Mouse (Mus musculus): ENCODE data around the gene Gm49711. TPM values are rescaled to one million over a fixed set of nuclear protein-coding genes. Genes with fewer than 3 reads are reported as not detected.
"Not testable (repeated sequence)": the region's sequence is repeated elsewhere in the genome, so short reads cannot be mapped to it uniquely, and the experiment has no call there.

The Gm49711 gene
- polyA plus RNA-seq, 1 experiment from 2014 or later, result not detected

DNA sequence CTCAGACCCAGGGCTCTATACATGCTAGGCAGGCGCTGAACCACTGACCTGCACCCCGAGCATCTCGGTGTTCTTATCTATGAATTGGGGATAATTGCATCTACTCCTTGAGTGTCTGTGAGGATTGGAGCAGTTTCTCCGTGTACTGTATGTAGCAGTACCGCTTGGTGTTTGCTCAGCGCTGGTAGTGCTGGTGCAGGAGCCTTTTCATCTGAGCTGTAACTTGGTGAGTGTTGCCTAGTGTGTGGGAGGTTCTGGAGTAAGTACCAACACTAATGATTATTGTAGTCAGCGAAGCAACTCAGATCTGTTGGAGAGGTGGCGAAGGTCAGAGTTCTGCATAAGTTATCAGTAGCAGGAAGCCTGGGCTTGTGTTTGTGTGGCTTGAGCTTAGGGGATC lies 12.2 kb downstream of the Gm49711 start:
- H3K4me2 ChIP-seq, result no peak overlapping the region
- H3K27ac ChIP-seq, result no peak overlapping the region
- no peak for ATAC-seq (ENCODE audit: borderline replicate concordance, extremely low read depth, low FRiP score, low TSS enrichment)
- no peaks in the 10 kb centered on the region for H3K4me1 ChIP-seq
- H3K9me3 ChIP-seq, result no peaks in the 10 kb centered on the region
- 74% methylated on average over 8 of the region's 8 CpGs for WGBS
- H3K27me3 ChIP-seq, result no peaks in the 10 kb centered on the region
- H3K4me3 ChIP-seq, result no peak overlapping the region
- H3K9ac ChIP-seq, result no peak overlapping the region
- H3K36me3 ChIP-seq, result no peaks in the 10 kb centered on the region; the same call in 1 of the 2 replicates

DNA sequence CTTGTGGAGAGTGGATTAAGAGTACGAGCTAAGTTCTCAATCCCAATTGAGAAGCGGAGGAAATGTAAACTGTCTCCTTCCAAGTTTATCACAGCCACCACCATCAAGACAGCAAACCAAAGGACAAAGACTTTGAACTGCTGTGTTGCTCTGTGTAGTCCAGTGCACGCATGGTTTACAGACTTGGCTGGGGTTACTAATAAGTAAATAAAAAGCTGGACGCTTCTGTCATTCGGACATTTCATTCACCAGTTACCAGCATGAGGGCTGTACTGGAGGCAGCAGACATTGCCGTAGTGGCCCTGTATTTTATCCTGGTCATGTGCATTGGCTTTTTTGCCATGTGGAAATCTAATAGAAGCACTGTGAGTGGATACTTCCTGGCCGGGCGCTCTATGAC lies 18.7 kb downstream of the Gm49711 start:
- Histone ChIP-seq H3K27me3 (no peaks in the 10 kb centered on the region), H3K4me3 (no peak overlapping the region), H3K9ac (no peak overlapping the region), H3K27ac (no peak overlapping the region), H3K9me3 (no peaks in the 10 kb centered on the region), H3K36me3 (no peaks in the 10 kb centered on the region; the same call in 1 of the 2 replicates), H3K4me1 (no peaks in the 10 kb centered on the region), H3K4me2 (no peak overlapping the region)
- 81% methylated on average over 8 of the region's 8 CpGs for WGBS
- no peak for ATAC-seq (ENCODE audit: borderline replicate concordance, extremely low read depth, low FRiP score, low TSS enrichment)

DNA sequence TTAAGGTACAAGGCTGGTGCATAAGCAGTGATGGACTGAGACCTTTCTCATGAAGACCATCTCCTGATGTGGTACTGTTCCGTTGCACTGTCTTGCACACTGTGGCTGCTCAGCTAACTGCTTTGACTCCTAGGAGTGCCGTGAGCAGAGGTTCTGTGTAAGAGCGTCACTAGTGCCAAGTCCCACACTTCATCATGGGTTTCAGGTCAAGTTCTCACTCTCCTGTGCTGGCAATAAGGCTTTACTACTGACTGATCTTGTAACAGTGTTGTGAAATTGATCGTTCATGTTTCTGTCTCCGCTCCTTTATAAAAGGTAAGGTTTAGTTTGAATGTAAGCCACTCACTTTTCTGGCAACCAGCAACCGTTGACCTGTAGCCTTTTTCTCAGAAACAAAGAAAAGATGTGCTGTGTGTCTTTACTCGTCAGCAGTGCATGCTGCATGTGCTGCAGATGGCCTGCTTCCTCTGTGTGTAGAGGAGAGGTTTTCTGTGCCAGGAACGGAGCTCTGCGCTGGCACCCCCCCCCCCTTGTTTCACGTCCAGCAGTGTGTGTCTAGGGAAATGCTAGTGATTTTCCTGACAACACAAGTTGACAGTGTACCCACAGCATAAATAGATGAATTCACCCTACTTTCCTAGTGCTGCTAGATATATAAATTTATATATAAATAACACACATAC lies 25.8 kb downstream of the Gm49711 start:
- no peaks in the 10 kb centered on the region for H3K27me3 ChIP-seq
- WGBS, result 75% methylated on average over 10 of the region's 10 CpGs

DNA sequence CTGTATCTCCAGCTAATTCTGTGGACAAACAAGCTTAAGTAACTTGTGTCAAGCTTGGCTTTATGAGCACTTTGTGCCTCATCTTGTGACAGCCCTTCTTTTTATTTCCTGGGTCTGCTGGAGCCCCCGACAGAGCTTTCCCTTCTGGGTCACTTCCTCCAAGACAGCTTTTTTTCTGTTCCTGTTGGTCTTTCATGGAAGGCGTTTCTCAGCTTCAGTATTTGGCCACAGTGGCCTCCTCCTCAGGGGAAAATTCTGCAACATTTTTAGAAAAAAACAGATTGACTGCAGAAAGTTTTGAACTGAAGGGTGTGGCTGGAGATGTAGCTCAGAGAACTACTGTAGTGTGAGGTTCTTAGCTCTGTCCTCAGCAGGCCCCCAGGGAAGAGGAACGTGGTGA lies 31.1 kb downstream of the Gm49711 start:
- Histone ChIP-seq H3K4me1 (no peaks in the 10 kb centered on the region), H3K9ac (no peak overlapping the region), H3K27ac (no peak overlapping the region), H3K4me2 (no peak overlapping the region), H3K36me3 (no peaks in the 10 kb centered on the region), H3K27me3 (no peaks in the 10 kb centered on the region), H3K4me3 (no peak overlapping the region), H3K9me3 (no peaks in the 10 kb centered on the region)
- 56% methylated on average over 3 of the region's 3 CpGs for WGBS
- no peak for ATAC-seq (ENCODE audit: borderline replicate concordance, extremely low read depth, low FRiP score, low TSS enrichment)

More for the DNA sequence above, 25.8 kb downstream of the Gm49711 start:
- no peak for ATAC-seq (ENCODE audit: borderline replicate concordance, extremely low read depth, low FRiP score, low TSS enrichment)
- Histone ChIP-seq H3K9ac (no peak overlapping the region), H3K9me3 (no peaks in the 10 kb centered on the region), H3K36me3 (no peaks in the 10 kb centered on the region), H3K4me3 (no peak overlapping the region), H3K4me2 (no peak overlapping the region), H3K27ac (no peak overlapping the region), H3K4me1 (no peaks in the 10 kb centered on the region)

DNA sequence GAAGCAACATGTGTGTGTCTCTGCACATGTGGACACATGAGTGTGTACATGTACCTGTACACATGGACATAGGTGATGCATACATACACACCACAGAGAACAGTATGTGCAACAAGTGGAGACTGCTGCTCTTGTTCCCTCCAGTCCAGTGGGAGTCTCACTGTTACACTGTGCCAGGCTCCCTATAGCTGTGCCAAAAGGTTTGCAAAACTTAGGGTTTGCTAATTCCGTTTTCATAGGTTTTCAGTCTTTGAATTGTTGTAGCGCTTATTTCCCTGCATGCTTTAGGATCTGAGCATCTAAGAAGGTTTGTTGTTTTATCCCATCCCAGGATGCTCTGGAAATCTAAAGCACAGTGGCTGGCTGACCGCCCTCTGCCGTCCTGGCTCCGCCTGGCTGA lies 33.8 kb downstream of the Gm49711 start:
- Histone ChIP-seq H3K27ac (no peak overlapping the region), H3K9me3 (no peaks in the 10 kb centered on the region), H3K4me1 (no peaks in the 10 kb centered on the region), H3K36me3 (no peaks in the 10 kb centered on the region), H3K4me3 (no peak overlapping the region), H3K27me3 (no peaks in the 10 kb centered on the region), H3K4me2 (no peak overlapping the region), H3K9ac (no peak overlapping the region)
- no peak for ATAC-seq (ENCODE audit: borderline replicate concordance, extremely low read depth, low FRiP score, low TSS enrichment)
- WGBS, result 86% methylated on average over 5 of the region's 5 CpGs

DNA sequence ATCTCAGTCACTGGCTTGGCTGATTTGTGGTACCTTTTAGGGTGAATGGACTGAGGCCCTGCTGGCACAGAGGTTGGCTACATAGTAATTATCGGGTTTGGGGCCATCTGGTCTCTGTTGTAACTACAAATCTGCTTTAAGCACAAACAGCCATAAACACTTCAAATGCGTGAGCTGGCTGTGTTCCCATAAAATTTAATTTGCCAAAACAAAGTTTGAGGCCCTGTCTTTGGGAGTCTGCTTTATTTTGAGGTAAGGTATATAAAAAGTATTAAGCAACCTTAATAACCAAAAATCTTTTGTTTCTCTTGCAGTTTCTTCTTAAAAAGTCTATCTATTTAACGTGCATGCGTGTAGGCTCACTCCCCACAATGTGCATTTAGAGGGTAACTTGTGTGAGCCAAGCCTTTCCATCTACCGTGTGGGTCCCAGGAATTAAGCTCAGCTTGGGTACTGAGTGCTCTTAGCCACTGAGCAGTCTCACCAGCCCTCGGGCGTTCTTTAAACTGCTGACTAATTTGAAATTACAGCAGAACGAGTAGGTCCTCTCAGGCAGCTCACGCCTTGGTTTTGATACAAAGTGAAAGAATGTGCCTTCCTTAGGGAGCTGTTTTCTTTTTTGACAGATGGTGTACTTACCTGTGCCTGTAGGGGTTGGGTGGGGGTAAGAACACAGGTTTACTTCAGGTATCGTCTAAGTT lies 40.4 kb downstream of the Gm49711 start:
- 75% methylated on average over 10 of the region's 10 CpGs for WGBS
- no peak overlapping the region for H3K4me2 ChIP-seq
- no peaks in the 10 kb centered on the region for H3K9me3 ChIP-seq
- no peak overlapping the region for H3K9ac ChIP-seq
- H3K4me3 ChIP-seq, result no peak overlapping the region
- ATAC-seq (ENCODE audit: borderline replicate concordance, extremely low read depth, low FRiP score, low TSS enrichment), result no peak
- H3K4me1 ChIP-seq, result peaks cover 2% of the 10 kb centered on the region; the same call in 1 of the 2 replicates
- H3K36me3 ChIP-seq, result 0 out of 2 replicates have a peak, but pooled peaks cover 3% of the 10 kb centered on the region
- H3K27me3 ChIP-seq, result no peaks in the 10 kb centered on the region
- no peak overlapping the region for H3K27ac ChIP-seq

DNA sequence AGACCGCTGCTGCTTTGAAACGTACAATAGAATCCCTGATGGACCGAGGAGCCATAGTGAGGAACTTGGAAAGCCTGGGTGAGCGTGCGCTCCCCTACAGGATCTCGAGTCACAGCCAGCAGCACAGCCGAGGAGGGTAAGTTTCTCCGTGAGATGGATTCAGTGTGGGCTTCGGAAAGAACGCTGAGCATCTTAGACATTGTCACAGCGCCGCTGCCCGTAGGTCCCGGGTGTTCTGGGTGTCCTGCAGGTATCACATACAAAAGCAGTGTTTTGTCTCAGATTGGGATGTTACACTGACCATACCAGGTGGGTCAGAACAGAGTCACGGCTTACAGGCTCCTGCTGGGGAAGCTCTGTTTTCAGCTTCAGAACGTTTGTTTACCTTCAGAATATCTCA lies 41.5 kb downstream of the Gm49711 start:
- Histone ChIP-seq H3K4me2 (no peak overlapping the region), H3K27ac (no peak overlapping the region), H3K27me3 (no peaks in the 10 kb centered on the region), H3K4me1 (peaks cover 3% of the 10 kb centered on the region; the same call in 1 of the 2 replicates), H3K36me3 (0 out of 2 replicates have a peak, but pooled peaks cover 3% of the 10 kb centered on the region), H3K9ac (no peak overlapping the region), H3K4me3 (no peak overlapping the region), H3K9me3 (no peaks in the 10 kb centered on the region)
- no peak for ATAC-seq (ENCODE audit: borderline replicate concordance, extremely low read depth, low FRiP score, low TSS enrichment)
- WGBS, result 79% methylated on average over 16 of the region's 16 CpGs

DNA sequence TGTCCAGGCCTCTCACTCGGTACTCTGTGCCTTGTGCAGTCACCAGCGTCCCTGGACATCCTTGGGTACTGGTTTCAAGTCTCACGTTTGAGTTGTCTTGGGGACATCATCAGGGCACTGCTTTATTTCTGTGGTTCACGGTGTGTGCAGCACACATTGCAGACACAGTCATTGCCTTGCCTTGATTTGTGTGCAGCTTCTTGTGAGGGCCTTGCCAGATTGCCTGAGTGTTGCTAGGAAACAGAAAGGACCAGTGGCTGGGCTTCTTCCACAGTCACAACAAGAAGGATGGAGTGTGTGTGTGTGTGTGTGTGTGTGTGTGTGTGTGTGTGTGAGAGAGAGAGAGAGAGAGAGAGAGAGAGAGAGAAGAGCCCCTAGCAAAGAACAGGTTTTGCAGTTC lies 42.0 kb downstream of the Gm49711 start:
- ATAC-seq (ENCODE audit: borderline replicate concordance, extremely low read depth, low FRiP score, low TSS enrichment), result no peak
- Histone ChIP-seq H3K9ac (no peak overlapping the region), H3K27me3 (no peaks in the 10 kb centered on the region), H3K4me3 (no peak overlapping the region), H3K27ac (no peak overlapping the region), H3K4me1 (peaks cover 3% of the 10 kb centered on the region; the same call in 1 of the 2 replicates), H3K36me3 (0 out of 2 replicates have a peak, but pooled peaks cover 3% of the 10 kb centered on the region), H3K9me3 (no peaks in the 10 kb centered on the region), H3K4me2 (no peak overlapping the region)
- 82% methylated on average over 4 of the region's 4 CpGs for WGBS

DNA sequence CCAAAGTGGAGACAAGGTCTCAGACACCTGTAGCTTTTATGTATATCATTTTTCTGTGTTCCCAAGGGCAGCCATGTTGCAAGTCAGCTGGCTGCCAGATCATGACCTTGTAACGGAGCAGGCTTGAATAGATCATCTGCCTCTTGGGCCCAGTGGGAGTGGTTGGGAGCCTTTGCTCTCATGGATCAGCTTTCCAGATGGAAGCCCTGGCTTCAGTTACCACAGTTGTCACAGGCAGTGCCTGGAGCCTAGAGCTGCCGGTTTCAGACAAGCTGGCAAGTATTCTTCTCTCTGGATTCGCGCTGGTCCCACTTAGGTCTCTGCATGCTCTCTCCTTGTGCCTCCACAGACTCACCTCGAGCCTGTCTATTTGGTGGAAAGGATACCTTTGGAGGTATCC lies 44.0 kb downstream of the Gm49711 start:
- 89% methylated on average over 5 of the region's 5 CpGs for WGBS
- no peak overlapping the region for H3K4me2 ChIP-seq
- no peak for ATAC-seq (ENCODE audit: borderline replicate concordance, extremely low read depth, low FRiP score, low TSS enrichment)

DNA sequence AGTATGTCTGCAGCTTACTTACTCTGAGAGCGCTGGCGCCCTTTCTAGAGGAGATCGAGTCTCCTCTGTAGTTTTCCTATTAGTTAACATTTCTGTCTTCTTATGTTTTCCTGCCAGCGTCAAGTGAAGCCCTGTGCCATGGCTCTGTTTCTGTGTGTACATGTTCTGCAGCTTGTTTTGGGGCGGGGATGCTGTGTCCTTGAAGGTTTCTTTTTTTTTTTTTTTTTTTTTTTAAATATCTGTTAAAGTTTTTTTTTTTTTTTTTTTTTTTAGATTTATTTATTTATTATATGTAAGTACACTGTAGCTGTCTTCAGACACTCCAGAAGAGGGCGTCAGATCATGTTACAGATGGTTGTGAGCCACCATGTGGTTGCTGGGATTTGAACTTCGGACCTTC lies 44.8 kb downstream of the Gm49711 start:
- H3K4me3 ChIP-seq; H3K9ac ChIP-seq; H3K36me3 ChIP-seq; H3K9me3 ChIP-seq; ATAC-seq (ENCODE audit: borderline replicate concordance, extremely low read depth, low FRiP score, low TSS enrichment); H3K4me1 ChIP-seq; H3K27ac ChIP-seq; H3K4me2 ChIP-seq; H3K27me3 ChIP-seq: not testable (repeated sequence)
- 89% methylated on average over 7 of the region's 7 CpGs for WGBS

More for the DNA sequence above, 44.0 kb downstream of the Gm49711 start:
- no peaks in the 10 kb centered on the region for H3K27me3 ChIP-seq
- H3K9me3 ChIP-seq, result no peaks in the 10 kb centered on the region
- peaks cover 3% of the 10 kb centered on the region; the same call in 1 of the 2 replicates for H3K4me1 ChIP-seq
- H3K36me3 ChIP-seq, result 0 out of 2 replicates have a peak, but pooled peaks cover 3% of the 10 kb centered on the region
- H3K4me3 ChIP-seq, result no peak overlapping the region
- no peak overlapping the region for H3K9ac ChIP-seq
- no peak overlapping the region for H3K27ac ChIP-seq

DNA sequence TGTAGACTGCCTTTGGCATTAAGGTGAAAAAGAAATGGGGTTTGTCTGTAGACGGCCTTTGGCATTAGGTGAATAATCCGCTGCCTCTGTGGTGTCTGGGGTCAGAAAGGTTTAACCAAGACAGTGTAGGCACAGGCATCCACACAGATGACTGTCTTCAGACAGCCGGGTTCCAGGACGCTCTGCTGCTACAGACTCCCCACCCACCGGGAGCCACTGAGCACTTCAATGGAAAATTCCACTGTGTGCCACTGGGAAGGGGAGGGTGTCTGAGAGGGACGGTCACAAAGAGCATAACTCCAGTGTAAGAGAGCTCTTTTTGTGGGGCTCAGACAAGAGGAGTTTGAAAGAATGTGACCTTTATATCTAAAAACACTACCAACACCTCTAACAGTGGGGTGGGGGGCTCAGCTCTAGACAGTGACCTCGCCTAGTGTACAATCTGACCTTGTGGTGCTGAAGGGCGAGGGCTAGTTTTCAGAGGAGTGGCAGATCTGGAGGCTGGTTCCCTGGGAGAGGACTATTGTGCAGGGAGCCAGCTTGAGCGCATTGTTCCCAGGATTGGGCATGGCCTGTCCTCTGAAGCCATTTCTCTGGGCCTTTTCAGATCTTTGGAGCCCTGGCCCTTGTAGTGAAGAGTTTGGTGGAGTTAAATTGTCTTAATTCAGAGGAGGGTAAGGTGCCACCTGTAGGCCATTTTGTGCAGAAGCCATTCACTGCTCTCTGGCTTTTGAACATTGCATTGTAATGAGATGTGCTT lies 45.6 kb downstream of the Gm49711 start:
- WGBS, result 53% methylated on average over 9 of the region's 9 CpGs
- no peak overlapping the region for H3K27ac ChIP-seq
- 0 out of 2 replicates have a peak, but pooled peaks cover 3% of the 10 kb centered on the region for H3K36me3 ChIP-seq

DNA sequence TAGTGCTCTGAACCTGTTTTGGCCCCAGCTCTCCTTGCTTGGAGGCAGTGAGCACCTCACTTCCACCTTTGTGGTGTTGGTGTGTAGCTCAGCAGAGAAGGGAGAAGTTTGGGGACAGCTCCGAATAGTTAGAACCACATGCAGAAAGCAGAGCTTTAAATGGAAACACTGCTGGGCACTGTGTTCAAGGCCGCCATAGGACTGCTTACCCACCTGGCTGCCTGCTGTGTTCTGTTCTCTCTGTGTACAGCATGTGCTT lies 46.1 kb downstream of the Gm49711 start:
- Histone ChIP-seq H3K4me3 (no peak overlapping the region), H3K27me3 (no peaks in the 10 kb centered on the region), H3K36me3 (0 out of 2 replicates have a peak, but pooled peaks cover 3% of the 10 kb centered on the region), H3K27ac (no peak overlapping the region), H3K9me3 (no peaks in the 10 kb centered on the region), H3K9ac (no peak overlapping the region), H3K4me2 (no peak overlapping the region), H3K4me1 (peaks cover 3% of the 10 kb centered on the region; the same call in 1 of the 2 replicates)
- no peak for ATAC-seq (ENCODE audit: borderline replicate concordance, extremely low read depth, low FRiP score, low TSS enrichment)
- WGBS, result 91% methylated on average over 2 of the region's 2 CpGs

More for the DNA sequence above, 45.6 kb downstream of the Gm49711 start:
- ATAC-seq (ENCODE audit: borderline replicate concordance, extremely low read depth, low FRiP score, low TSS enrichment), result no peak
- Histone ChIP-seq H3K27me3 (no peaks in the 10 kb centered on the region), H3K4me2 (no peak overlapping the region), H3K9me3 (no peaks in the 10 kb centered on the region), H3K9ac (no peak overlapping the region), H3K4me1 (peaks cover 3% of the 10 kb centered on the region; the same call in 1 of the 2 replicates), H3K4me3 (no peak overlapping the region)

Measured in lung, embryonic 15.5 days (tissue).